Mouse (Mus musculus): ENCODE data around the gene Aoc3. TPM values are rescaled to one million over a fixed set of nuclear protein-coding genes. Genes with fewer than 3 reads are reported as not detected.

Gene Aoc3
- 8.7 TPM for polyA plus RNA-seq (2014; fragmentation: Illumina TruSeq; extraction: RNeasy Lipid Tissue Mini Kit (QIAGEN cat#74804); ENCODE audit: low replicate concordance)

GRCm38 (mm10) chr11:101330371-101330924, at the start of gene Aoc3:
Gene Aoc3 (plus strand): TSS chr11:101330605.

GRCm38 (mm10) chr11:101302004-101302798, 28.2 kb upstream of the Aoc3 start, which contains the start of gene Becn1:
Gene Becn1 (minus strand): TSS chr11:101302286.

GRCm38 (mm10) chr11:101315665-101316500, 14.5 kb upstream of the Aoc3 start, which contains the start of gene Psme3:
Gene Psme3 (plus strand): TSS chr11:101316213.

GRCm38 (mm10) chr11:101324763-101325162, 5.6 kb upstream of the Aoc3 start, which contains the start of gene Aoc2:
Gene Aoc2 (plus strand): TSS chr11:101325063.

GRCm38 (mm10) chr11:101367326-101367935, 37.0 kb downstream of the Aoc3 start, which contains the start of gene G6pc:
Gene G6pc (plus strand): TSS chr11:101367561.

Other genes starting within 250 kb of the Aoc3 start
- gene Coasy, start 248.0 kb upstream of the Aoc3 start, polyA plus RNA-seq (2014; fragmentation: Illumina TruSeq; extraction: RNeasy Lipid Tissue Mini Kit (QIAGEN cat#74804); ENCODE audit: low replicate concordance) = 0.59 TPM
- 98.3 TPM for gene Mlx, start 243.3 kb upstream of the Aoc3 start, polyA plus RNA-seq (2014; fragmentation: Illumina TruSeq; extraction: RNeasy Lipid Tissue Mini Kit (QIAGEN cat#74804); ENCODE audit: low replicate concordance)
- 0.52 TPM for gene Psmc3ip, start 235.2 kb upstream of the Aoc3 start, polyA plus RNA-seq (2014; fragmentation: Illumina TruSeq; extraction: RNeasy Lipid Tissue Mini Kit (QIAGEN cat#74804); ENCODE audit: low replicate concordance)
- 33.3 TPM for gene Retreg3, start 210.7 kb upstream of the Aoc3 start, polyA plus RNA-seq (2014; fragmentation: Illumina TruSeq; extraction: RNeasy Lipid Tissue Mini Kit (QIAGEN cat#74804); ENCODE audit: low replicate concordance)
- gene Tubg1, start 210.7 kb upstream of the Aoc3 start, polyA plus RNA-seq (2014; fragmentation: Illumina TruSeq; extraction: RNeasy Lipid Tissue Mini Kit (QIAGEN cat#74804); ENCODE audit: low replicate concordance) = 0.82 TPM
- gene Tubg2, start 174.7 kb upstream of the Aoc3 start, polyA plus RNA-seq (2014; fragmentation: Illumina TruSeq; extraction: RNeasy Lipid Tissue Mini Kit (QIAGEN cat#74804); ENCODE audit: low replicate concordance) = not detected
- 0.22 TPM for gene Cntnap1, start 160.1 kb upstream of the Aoc3 start, polyA plus RNA-seq (2014; fragmentation: Illumina TruSeq; extraction: RNeasy Lipid Tissue Mini Kit (QIAGEN cat#74804); ENCODE audit: low replicate concordance)
- 0.52 TPM for gene Plekhh3, start 159.3 kb upstream of the Aoc3 start, polyA plus RNA-seq (2014; fragmentation: Illumina TruSeq; extraction: RNeasy Lipid Tissue Mini Kit (QIAGEN cat#74804); ENCODE audit: low replicate concordance)
- not detected for gene Ccr10, start 155.2 kb upstream of the Aoc3 start, polyA plus RNA-seq (2014; fragmentation: Illumina TruSeq; extraction: RNeasy Lipid Tissue Mini Kit (QIAGEN cat#74804); ENCODE audit: low replicate concordance)
- 22.1 TPM for gene Ezh1, start 104.1 kb upstream of the Aoc3 start, polyA plus RNA-seq (2014; fragmentation: Illumina TruSeq; extraction: RNeasy Lipid Tissue Mini Kit (QIAGEN cat#74804); ENCODE audit: low replicate concordance)
- 1.6 TPM for gene Ramp2, start 84.6 kb upstream of the Aoc3 start, polyA plus RNA-seq (2014; fragmentation: Illumina TruSeq; extraction: RNeasy Lipid Tissue Mini Kit (QIAGEN cat#74804); ENCODE audit: low replicate concordance)
- gene Vps25, start 76.9 kb upstream of the Aoc3 start, polyA plus RNA-seq (2014; fragmentation: Illumina TruSeq; extraction: RNeasy Lipid Tissue Mini Kit (QIAGEN cat#74804); ENCODE audit: low replicate concordance) = 73.6 TPM
- not detected for gene Wnk4, start 70.0 kb upstream of the Aoc3 start, polyA plus RNA-seq (2014; fragmentation: Illumina TruSeq; extraction: RNeasy Lipid Tissue Mini Kit (QIAGEN cat#74804); ENCODE audit: low replicate concordance)
- gene Cntd1, start 51.6 kb upstream of the Aoc3 start, polyA plus RNA-seq (2014; fragmentation: Illumina TruSeq; extraction: RNeasy Lipid Tissue Mini Kit (QIAGEN cat#74804); ENCODE audit: low replicate concordance) = 2.6 TPM
- 4.3 TPM for gene Coa3, start 51.5 kb upstream of the Aoc3 start, polyA plus RNA-seq (2014; fragmentation: Illumina TruSeq; extraction: RNeasy Lipid Tissue Mini Kit (QIAGEN cat#74804); ENCODE audit: low replicate concordance)
- 158 TPM for gene Becn1, start 28.3 kb upstream of the Aoc3 start, polyA plus RNA-seq (2014; fragmentation: Illumina TruSeq; extraction: RNeasy Lipid Tissue Mini Kit (QIAGEN cat#74804); ENCODE audit: low replicate concordance)
- 194 TPM for gene Psme3, start 14.4 kb upstream of the Aoc3 start, polyA plus RNA-seq (2014; fragmentation: Illumina TruSeq; extraction: RNeasy Lipid Tissue Mini Kit (QIAGEN cat#74804); ENCODE audit: low replicate concordance)
- 0.59 TPM for gene Aoc2, start 5.5 kb upstream of the Aoc3 start, polyA plus RNA-seq (2014; fragmentation: Illumina TruSeq; extraction: RNeasy Lipid Tissue Mini Kit (QIAGEN cat#74804); ENCODE audit: low replicate concordance)
- gene G6pc, start 37.0 kb downstream of the Aoc3 start, polyA plus RNA-seq (2014; fragmentation: Illumina TruSeq; extraction: RNeasy Lipid Tissue Mini Kit (QIAGEN cat#74804); ENCODE audit: low replicate concordance) = 126 TPM
- 2.6 TPM for gene Aarsd1, start 87.0 kb downstream of the Aoc3 start, polyA plus RNA-seq (2014; fragmentation: Illumina TruSeq; extraction: RNeasy Lipid Tissue Mini Kit (QIAGEN cat#74804); ENCODE audit: low replicate concordance)
- 0.33 TPM for gene Gm27029, start 94.2 kb downstream of the Aoc3 start, polyA plus RNA-seq (2014; fragmentation: Illumina TruSeq; extraction: RNeasy Lipid Tissue Mini Kit (QIAGEN cat#74804); ENCODE audit: low replicate concordance)
- gene Rundc1, start 94.5 kb downstream of the Aoc3 start, polyA plus RNA-seq (2014; fragmentation: Illumina TruSeq; extraction: RNeasy Lipid Tissue Mini Kit (QIAGEN cat#74804); ENCODE audit: low replicate concordance) = 2.7 TPM
- 0.30 TPM for gene Ptges3l, start 94.7 kb downstream of the Aoc3 start, polyA plus RNA-seq (2014; fragmentation: Illumina TruSeq; extraction: RNeasy Lipid Tissue Mini Kit (QIAGEN cat#74804); ENCODE audit: low replicate concordance)
- gene Rpl27, start 111.7 kb downstream of the Aoc3 start, polyA plus RNA-seq (2014; fragmentation: Illumina TruSeq; extraction: RNeasy Lipid Tissue Mini Kit (QIAGEN cat#74804); ENCODE audit: low replicate concordance) = 50.2 TPM
- gene Ifi35, start 117.8 kb downstream of the Aoc3 start, polyA plus RNA-seq (2014; fragmentation: Illumina TruSeq; extraction: RNeasy Lipid Tissue Mini Kit (QIAGEN cat#74804); ENCODE audit: low replicate concordance) = 4.6 TPM
- 14.3 TPM for gene Rnd2, start 134.4 kb downstream of the Aoc3 start, polyA plus RNA-seq (2014; fragmentation: Illumina TruSeq; extraction: RNeasy Lipid Tissue Mini Kit (QIAGEN cat#74804); ENCODE audit: low replicate concordance)
- 1.1 TPM for gene Vat1, start 135.6 kb downstream of the Aoc3 start, polyA plus RNA-seq (2014; fragmentation: Illumina TruSeq; extraction: RNeasy Lipid Tissue Mini Kit (QIAGEN cat#74804); ENCODE audit: low replicate concordance)
- 5.6 TPM for gene Brca1, start 221.3 kb downstream of the Aoc3 start, polyA plus RNA-seq (2014; fragmentation: Illumina TruSeq; extraction: RNeasy Lipid Tissue Mini Kit (QIAGEN cat#74804); ENCODE audit: low replicate concordance)
- 182 TPM for gene Nbr1, start 221.5 kb downstream of the Aoc3 start, polyA plus RNA-seq (2014; fragmentation: Illumina TruSeq; extraction: RNeasy Lipid Tissue Mini Kit (QIAGEN cat#74804); ENCODE audit: low replicate concordance)